Mouse (Mus musculus) C2C12 (cell line): ENCODE data around the gene Igsf21.

Experiments used
- CEBPB ChIP-seq: IDR thresholded peaks from one replicate; pipeline ENCODE4 v1.6.1; 2011; ENCODE audit warnings: low read depth, mild to moderate bottlenecking, control low read depth, moderate library complexity
- CTCF ChIP-seq: IDR thresholded peaks from one replicate; pipeline ENCODE4 v1.5.1; 2011; ENCODE audit not compliant: control insufficient read depth, insufficient read depth, insufficient read length
- FOSL1 ChIP-seq: IDR thresholded peaks from one replicate; pipeline ENCODE4 v1.8.0; 2011; ENCODE audit warnings: mild to moderate bottlenecking, low read length; ENCODE audit not compliant: poor library complexity, insufficient read depth, severe bottlenecking
- MAX ChIP-seq: IDR thresholded peaks from one replicate; pipeline ENCODE4 v1.6.1; 2011; ENCODE audit warnings: mild to moderate bottlenecking, control low read depth
- MYOD1 ChIP-seq: IDR thresholded peaks from one replicate; pipeline ENCODE4 v1.6.1; 2011; ENCODE audit warnings: low read depth; ENCODE audit not compliant: control insufficient read depth, insufficient read length
- MYOG ChIP-seq: IDR thresholded peaks from one replicate; pipeline ENCODE4 v1.6.1; 2011; ENCODE audit not compliant: control insufficient read depth, insufficient read length; ENCODE audit errors: extremely low read depth

- TF ChIP-seq CTCF = no peak
- TF ChIP-seq MYOD1 = no peak
- no peak for TF ChIP-seq MYOG
- TF ChIP-seq FOSL1 = no peak
- TF ChIP-seq MAX = no peak
- TF ChIP-seq CEBPB = no peak
Observed at GRCm38 (mm10) chr4:140084064-140084463, 162.5 kb downstream of the Igsf21 start.
